Mouse (Mus musculus) embryonic facial prominence, embryonic 12.5 days (tissue): Measurements from ENCODE around the gene Il20ra. TPM values are rescaled to one million over a fixed set of nuclear protein-coding genes. Genes with fewer than 3 reads are reported as not detected.

Experiments
- ATAC-seq: fragments of 200-750 bp; cut with Nextera tagmentation; 2 replicates; pipeline ENCODE4 v1.8.0; 2017; ENCODE audit not compliant: insufficient number of reproducible peaks, insufficient read depth, low FRiP score, low TSS enrichment
- H3K27ac ChIP-seq: fragments of 300-500 bp; sonication (generic); 2 replicates; pipeline ENCODE4 v1.5.1; 2016; ENCODE audit warnings: mild to moderate bottlenecking
- H3K27me3 ChIP-seq: fragments of 300-500 bp; sonication (generic); 2 replicates; pipeline ENCODE4 v1.6.1; 2016; ENCODE audit warnings: mild to moderate bottlenecking, moderate library complexity
- H3K36me3 ChIP-seq: fragments of 300-500 bp; sonication (generic); 2 replicates; pipeline ENCODE4 v1.6.1; 2016; ENCODE audit warnings: mild to moderate bottlenecking
- H3K4me1 ChIP-seq: fragments of 300-500 bp; sonication (generic); 2 replicates; pipeline ENCODE4 v1.6.1; 2016
- H3K4me2 ChIP-seq: fragments of 300-500 bp; sonication (generic); replicated peaks from 2 replicates; pipeline ENCODE4 v1.6.1; 2016; ENCODE audit warnings: mild to moderate bottlenecking, moderate library complexity
- H3K4me3 ChIP-seq: fragments of 300-500 bp; sonication (generic); 2 replicates; pipeline ENCODE4 v1.5.1; 2016; ENCODE audit warnings: mild to moderate bottlenecking
- H3K9ac ChIP-seq: fragments of 300-500 bp; sonication (generic); 2 replicates; pipeline ENCODE4 v1.6.1; 2016; ENCODE audit warnings: mild to moderate bottlenecking, moderate library complexity
- H3K9me3 ChIP-seq: fragments of 300-500 bp; sonication (generic); 2 replicates; pipeline ENCODE4 v1.6.1; 2016; ENCODE audit warnings: mild to moderate bottlenecking, moderate library complexity
- WGBS: fragments of 180-500 bp; shearing (Covaris S2); methylation state at CpG from one replicate; pipeline ENCODE4 v1.1.7; 2016; 5-methylcytosine and 5-hydroxymethylcytosine counted together
- polyA plus RNA-seq: library from polyadenylated mRNA; unstranded; fragments of >200 nt; fragmentation: Nextera tagmentation; extraction: Ambion mirVana; gene quantifications from 2 replicates; pipeline ENCODE4 v1.2.1, GENCODE M21; 2016

Il20ra gene
- polyA plus RNA-seq, 1 experiment from 2014 or later: 0.18 TPM

DNA sequence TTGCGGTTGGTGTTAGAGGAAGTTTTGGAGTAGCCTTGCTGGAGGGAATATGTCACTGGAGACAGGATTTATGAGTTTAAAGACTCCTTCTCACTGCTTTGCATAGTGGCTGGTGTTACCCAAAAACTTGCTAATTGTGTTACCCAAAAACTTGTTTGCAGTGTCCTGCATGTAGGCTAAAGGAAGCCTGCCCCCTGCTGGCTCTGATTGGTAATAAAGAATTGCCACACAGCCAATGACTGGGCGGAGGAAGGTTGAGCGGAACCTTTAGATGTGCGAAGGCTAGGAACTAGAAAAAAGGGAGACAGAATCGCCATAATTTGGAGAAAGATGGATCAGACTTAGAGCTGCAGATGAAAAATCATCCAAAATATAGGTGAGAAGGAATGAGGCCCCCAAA lies 69.0 kb downstream of the Il20ra start:
- Histone ChIP-seq H3K9me3 (no peaks in the 10 kb centered on the region), H3K27me3 (no peaks in the 10 kb centered on the region), H3K4me3 (no peak overlapping the region), H3K4me1 (no peaks in the 10 kb centered on the region), H3K36me3 (no peaks in the 10 kb centered on the region), H3K9ac (no peak overlapping the region), H3K4me2 (no peak overlapping the region), H3K27ac (no peak overlapping the region)
- 87% methylated on average over 5 of the region's 5 CpGs for WGBS
- ATAC-seq: no peak

DNA sequence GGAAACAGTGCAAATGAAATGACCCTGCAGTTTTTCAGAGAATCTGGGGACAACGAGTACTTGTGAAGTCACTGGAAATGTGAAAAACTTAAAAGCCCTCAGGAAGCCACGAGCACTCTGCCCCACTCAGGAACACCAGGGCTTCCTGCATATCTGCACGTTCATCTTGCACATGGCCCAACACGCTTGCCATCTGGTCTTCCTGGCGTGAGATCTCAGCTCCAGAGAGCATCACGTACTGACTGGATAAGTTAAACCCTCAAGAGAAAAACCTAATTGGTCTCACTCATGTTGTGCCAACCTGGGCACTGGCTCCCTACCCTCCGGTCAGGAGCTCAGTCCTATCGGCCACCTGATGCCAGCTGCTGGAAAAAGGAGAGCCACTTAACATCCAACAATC lies 82.6 kb downstream of the Il20ra start:
- no peaks in the 10 kb centered on the region for H3K9me3 ChIP-seq
- H3K4me1 ChIP-seq: no peaks in the 10 kb centered on the region
- no peaks in the 10 kb centered on the region for H3K36me3 ChIP-seq
- ATAC-seq: no peak
- WGBS: 76% methylated on average over 8 of the region's 8 CpGs
- no peak overlapping the region for H3K4me2 ChIP-seq
- H3K9ac ChIP-seq: no peak overlapping the region
- no peaks in the 10 kb centered on the region for H3K27me3 ChIP-seq
- no peak overlapping the region for H3K4me3 ChIP-seq
- H3K27ac ChIP-seq: no peak overlapping the region

DNA sequence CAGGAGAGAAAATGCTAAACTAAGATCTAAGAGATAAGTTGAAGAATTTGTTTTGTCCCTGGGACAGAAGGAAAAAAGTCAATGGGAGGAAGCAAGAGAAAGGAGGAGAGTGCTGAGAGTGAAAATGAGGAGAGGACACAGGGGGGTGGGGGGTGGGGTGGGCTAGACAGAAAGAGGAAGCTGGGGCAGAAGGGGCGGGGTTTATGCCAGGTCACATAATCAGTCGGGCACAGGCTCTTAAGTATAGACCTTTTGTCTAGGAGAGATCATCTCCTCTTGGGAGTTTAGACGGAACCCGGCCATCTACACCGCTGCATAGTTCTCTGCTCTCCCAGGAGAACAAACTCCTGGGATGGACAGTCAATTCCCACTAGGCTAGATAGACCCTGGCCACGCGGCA lies 90.6 kb downstream of the Il20ra start:
- no peak for ATAC-seq
- H3K36me3 ChIP-seq: no peaks in the 10 kb centered on the region
- no peaks in the 10 kb centered on the region for H3K9me3 ChIP-seq
- no peaks in the 10 kb centered on the region for H3K27me3 ChIP-seq
- WGBS: 83% methylated on average over 7 of the region's 7 CpGs
- H3K4me3 ChIP-seq: no peak overlapping the region
- H3K4me1 ChIP-seq: no peaks in the 10 kb centered on the region
- H3K27ac ChIP-seq: no peak overlapping the region
- H3K9ac ChIP-seq: no peak overlapping the region
- no peak overlapping the region for H3K4me2 ChIP-seq

DNA sequence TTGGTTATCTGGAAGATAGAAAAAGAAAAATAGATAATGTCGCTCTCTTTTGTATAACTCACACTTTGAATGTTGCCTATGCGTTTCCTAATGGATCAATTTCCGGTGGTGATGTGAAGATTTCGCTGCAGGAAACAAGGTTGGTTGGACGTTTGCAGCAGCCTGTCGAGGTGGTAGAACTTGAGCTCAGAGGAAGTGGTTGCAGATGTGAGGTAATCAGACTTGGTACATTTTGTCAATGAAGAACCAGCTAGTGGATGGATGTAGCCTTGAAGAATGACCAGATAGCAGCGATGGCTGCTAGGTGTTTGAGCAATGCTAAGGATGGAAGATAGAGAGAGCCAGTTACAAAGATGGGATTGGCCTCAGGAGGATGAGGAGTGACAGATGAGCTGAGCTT lies 92.4 kb downstream of the Il20ra start:
- Histone ChIP-seq H3K4me1 (no peaks in the 10 kb centered on the region), H3K9me3 (no peaks in the 10 kb centered on the region), H3K4me3 (no peak overlapping the region), H3K36me3 (no peaks in the 10 kb centered on the region), H3K27ac (no peak overlapping the region), H3K27me3 (no peaks in the 10 kb centered on the region), H3K4me2 (no peak overlapping the region), H3K9ac (no peak overlapping the region)
- WGBS: 81% methylated on average over 7 of the region's 7 CpGs
- no peak for ATAC-seq

Other genes with a start within 250 kb of the Il20ra start
- gene Ifngr1, start 120.6 kb upstream of the Il20ra start, polyA plus RNA-seq: 31.0 and 33.5 TPM in 2 replicates
- gene Il22ra2, start 90.6 kb upstream of the Il20ra start, polyA plus RNA-seq: not detected in 2 replicates
- 0.57 and 0.73 TPM in 2 replicates for gene Slc35d3, start 138.9 kb downstream of the Il20ra start, polyA plus RNA-seq
- gene Pex7, start 195.1 kb downstream of the Il20ra start, polyA plus RNA-seq: 21.3 and 21.6 TPM in 2 replicates
- gene Map3k5, start 221.9 kb downstream of the Il20ra start, polyA plus RNA-seq: 2.5 and 3.3 TPM in 2 replicates